Mouse (Mus musculus) kidney, postnatal 0 days (tissue): ENCODE data around the gene Mical2. TPM values are rescaled to one million over a fixed set of nuclear protein-coding genes. Genes with fewer than 3 reads are reported as not detected.

Experiments
- ATAC-seq: fragments of 200-750 bp; cut with Nextera tagmentation; replicated peaks from 2 replicates; pipeline ENCODE4 v1.8.0; 2017; ENCODE audit warnings: low read depth, moderate number of reproducible peaks, moderate TSS enrichment, moderate library complexity; ENCODE audit not compliant: low FRiP score
- DNase-seq: peaks from one replicate; pipeline ENCODE4 v3.0.0-alpha.2; 2016; ENCODE audit warnings: low spot score
- H3K27ac ChIP-seq: fragments of 300-500 bp; sonication (generic); 2 replicates; pipeline ENCODE4 v1.5.1; 2014; ENCODE audit warnings: mild to moderate bottlenecking
- H3K27me3 ChIP-seq: fragments of 300-500 bp; sonication (generic); 2 replicates; pipeline ENCODE4 v1.6.1; 2014; ENCODE audit warnings: low read length, mixed read lengths; ENCODE audit not compliant: insufficient read depth
- H3K36me3 ChIP-seq: fragments of 300-500 bp; sonication (generic); 2 replicates; pipeline ENCODE4 v1.6.1; 2014; ENCODE audit warnings: low read length, mixed read lengths; ENCODE audit not compliant: insufficient read depth
- H3K4me1 ChIP-seq: fragments of 300-500 bp; sonication (generic); replicated peaks from 2 replicates; pipeline ENCODE4 v1.6.1; 2014; ENCODE audit warnings: antibody characterized with exemption, low read length, mixed read lengths; ENCODE audit not compliant: insufficient read depth
- H3K4me2 ChIP-seq: fragments of 300-500 bp; sonication (generic); 2 replicates; pipeline ENCODE4 v1.6.1; 2014; ENCODE audit warnings: mild to moderate bottlenecking, low read length, moderate library complexity, mixed read lengths
- H3K4me3 ChIP-seq: fragments of 300-500 bp; sonication (generic); replicated peaks from 2 replicates; pipeline ENCODE4 v1.5.1; 2014; ENCODE audit warnings: low read depth, low read length
- H3K9ac ChIP-seq: fragments of 300-500 bp; sonication (generic); 2 replicates; pipeline ENCODE4 v1.6.1; 2014; ENCODE audit warnings: low read depth, low read length
- H3K9me3 ChIP-seq: fragments of 300-500 bp; sonication (generic); replicated peaks from 2 replicates; pipeline ENCODE4 v1.6.1; 2016; ENCODE audit warnings: low read length, inconsistent platforms, mixed read lengths
- CTCF ChIP-seq: IDR thresholded peaks from 2 replicates; pipeline ENCODE4 v1.5.1; 2016; ENCODE audit warnings: antibody characterized with exemption, low read depth, mild to moderate bottlenecking, moderate library complexity
- WGBS: fragments of 180-500 bp; shearing (Covaris S2); extraction: QIAGEN DNeasy Blood & Tissue Kit; methylation state at CpG from one replicate; pipeline ENCODE4 v1.1.7; 2014; 5-methylcytosine and 5-hydroxymethylcytosine counted together
- polyA plus RNA-seq: library from polyadenylated mRNA; unstranded; fragments of >200 nt; fragmentation: Nextera tagmentation; extraction: Ambion mirVana; gene quantifications from 2 replicates; pipeline ENCODE4 v1.2.1, GENCODE M21; 2015

Mical2 gene
- polyA plus RNA-seq, 1 experiment from 2014 or later, result 5.1 TPM

DNA sequence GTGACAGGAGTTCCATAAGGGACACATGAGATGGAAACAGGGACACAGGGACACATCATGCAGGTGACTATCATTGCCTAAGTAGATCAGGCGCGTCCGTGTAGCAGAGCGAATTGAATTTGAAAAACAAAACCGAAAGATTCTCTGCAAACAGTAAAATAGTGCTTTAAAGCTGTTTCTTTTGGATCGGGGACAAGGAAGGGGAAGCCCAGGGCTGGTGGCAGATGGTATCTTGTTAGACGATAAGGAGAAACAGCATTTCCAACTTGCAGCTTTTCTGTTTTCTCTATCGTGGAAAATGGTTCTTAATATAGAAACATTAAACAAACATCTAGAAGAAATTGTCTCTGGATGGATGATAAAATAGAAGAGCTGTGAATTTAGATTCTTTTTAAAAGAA is 179.9 kb downstream of the Mical2 start:
- Histone ChIP-seq H3K4me3 (no peak overlapping the region), H3K4me1 (peaks cover 11% of the 10 kb centered on the region), H3K9ac (no peak overlapping the region), H3K9me3 (no peaks in the 10 kb centered on the region), H3K27ac (no peak overlapping the region), H3K36me3 (no peaks in the 10 kb centered on the region), H3K27me3 (no peaks in the 10 kb centered on the region), H3K4me2 (no peak overlapping the region)
- no peak for TF ChIP-seq CTCF
- DNase-seq (no peak), ATAC-seq (no peak)
- WGBS, result 54% methylated on average over 8 of the region's 8 CpGs

GRCm38 (mm10) chr7:112407597-112407996 is 181.9 kb downstream of the Mical2 start:
- Histone ChIP-seq H3K27me3 (no peaks in the 10 kb centered on the region), H3K9ac (no peak overlapping the region), H3K9me3 (no peaks in the 10 kb centered on the region), H3K36me3 (no peaks in the 10 kb centered on the region), H3K4me2 (no peak overlapping the region), H3K27ac (no peak overlapping the region), H3K4me3 (no peak overlapping the region), H3K4me1 (peaks cover 11% of the 10 kb centered on the region)
- TF ChIP-seq CTCF, result no peak
- WGBS, result 70% methylated on average over 7 of the region's 7 CpGs
- ATAC-seq, result no peak
- no peak for DNase-seq

GRCm38 (mm10) chr7:112409991-112410390 is 184.3 kb downstream of the Mical2 start:
- 84% methylated on average over 3 of the region's 3 CpGs for WGBS
- DNase-seq (no peak), ATAC-seq (no peak)
- TF ChIP-seq CTCF, result no peak
- H3K9me3 ChIP-seq, result no peaks in the 10 kb centered on the region
- H3K36me3 ChIP-seq, result no peaks in the 10 kb centered on the region
- no peak overlapping the region for H3K27ac ChIP-seq
- H3K9ac ChIP-seq, result no peak overlapping the region
- H3K4me2 ChIP-seq, result no peak overlapping the region
- peaks cover 6% of the 10 kb centered on the region for H3K4me1 ChIP-seq
- no peak overlapping the region for H3K4me3 ChIP-seq
- H3K27me3 ChIP-seq, result no peaks in the 10 kb centered on the region

GRCm38 (mm10) chr7:112413286-112413685 is 187.6 kb downstream of the Mical2 start:
- no peaks in the 10 kb centered on the region for H3K27me3 ChIP-seq
- WGBS, result 61% methylated on average over 6 of the region's 6 CpGs

DNA sequence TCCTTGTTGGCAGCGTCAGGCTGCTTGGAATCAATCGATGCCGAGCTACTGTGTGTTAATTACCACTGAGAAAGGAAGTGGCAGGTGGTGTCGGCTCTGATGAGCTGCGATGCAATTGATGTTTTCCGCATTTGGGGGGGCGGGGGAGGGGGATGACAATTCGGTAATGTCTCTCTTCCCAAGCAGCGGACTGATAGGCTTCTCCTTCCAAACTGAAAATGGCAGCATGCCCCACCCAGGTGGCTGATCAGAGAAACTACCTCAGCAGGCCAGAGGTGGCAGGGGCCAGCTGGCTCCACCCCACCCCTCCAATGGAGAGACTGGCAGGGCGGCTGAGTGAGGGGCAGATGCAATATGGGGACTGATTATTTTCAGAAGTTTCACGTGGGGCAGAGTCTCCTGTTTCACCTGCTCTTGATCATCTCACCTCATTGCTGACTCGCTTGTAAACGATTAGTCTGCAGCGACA is 190.4 kb downstream of the Mical2 start:
- Histone ChIP-seq H3K27me3 (no peaks in the 10 kb centered on the region), H3K4me1 (peaks cover 12% of the 10 kb centered on the region; the same call in 1 of the 2 replicates), H3K36me3 (no peaks in the 10 kb centered on the region), H3K4me3 (no peak overlapping the region), H3K9ac (no peak overlapping the region), H3K27ac (no peak overlapping the region; the same call in 1 of the 2 replicates), H3K4me2 (peak overlapping the region; percentile 13; the same call in 1 of the 2 replicates), H3K9me3 (no peaks in the 10 kb centered on the region)
- DNase-seq, result no peak
- WGBS, result 13% methylated on average over 14 of the region's 14 CpGs
- ATAC-seq, result no peak
- no peak for TF ChIP-seq CTCF

More at GRCm38 (mm10) chr7:112413286-112413685, 187.6 kb downstream of the Mical2 start:
- no peaks in the 10 kb centered on the region for H3K9me3 ChIP-seq
- no peak for TF ChIP-seq CTCF
- peaks cover 12% of the 10 kb centered on the region; the same call in 1 of the 2 replicates for H3K4me1 ChIP-seq
- no peaks in the 10 kb centered on the region for H3K36me3 ChIP-seq
- DNase-seq (no peak), ATAC-seq (no peak)
- H3K9ac ChIP-seq, result no peak overlapping the region
- peak overlapping the region; percentile 36; the same call in 1 of the 2 replicates for H3K27ac ChIP-seq
- H3K4me2 ChIP-seq, result no peak overlapping the region
- no peak overlapping the region for H3K4me3 ChIP-seq

DNA sequence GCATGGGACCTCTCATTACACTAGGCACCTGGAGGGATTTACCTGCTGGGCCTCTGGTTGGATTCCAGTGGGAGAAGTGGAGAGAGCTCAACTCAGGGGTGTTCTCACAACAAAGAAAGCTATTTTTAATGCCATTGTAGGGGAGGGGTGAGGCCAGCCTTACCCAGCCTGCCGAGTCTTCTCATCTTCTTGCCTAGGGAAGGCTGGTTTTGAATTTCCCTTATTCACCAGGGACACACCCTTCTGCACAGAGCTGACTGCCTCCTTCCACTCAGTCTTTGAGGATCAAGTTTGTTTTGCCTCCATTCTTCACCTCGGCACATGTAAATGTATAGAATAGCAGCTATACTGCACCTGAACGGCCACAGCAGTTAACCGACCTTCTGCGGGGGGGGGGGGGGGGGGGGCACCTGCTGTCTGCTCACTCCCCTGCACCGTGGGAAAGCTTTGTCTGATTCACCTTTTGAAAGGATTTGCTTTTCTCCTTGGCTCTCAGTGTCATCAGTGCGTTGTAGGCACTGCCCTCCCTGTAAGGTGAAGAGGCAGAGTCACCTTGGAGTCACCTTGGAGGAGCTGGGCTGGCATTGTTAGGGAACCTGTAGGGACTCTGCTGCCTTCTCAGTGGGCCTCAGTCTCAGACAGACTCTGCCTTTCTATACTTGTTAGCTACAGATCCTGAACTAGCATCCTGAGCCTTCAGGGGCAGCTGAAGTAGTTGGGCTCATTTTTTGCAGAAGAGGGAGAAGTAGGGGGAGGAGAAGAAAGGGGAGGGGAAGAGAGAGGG is 191.3 kb downstream of the Mical2 start:
- Histone ChIP-seq H3K4me1 (peaks cover 12% of the 10 kb centered on the region; the same call in 1 of the 2 replicates), H3K4me2 (no peak overlapping the region), H3K27me3 (no peaks in the 10 kb centered on the region), H3K27ac (peak overlapping the region; percentile 19; the same call in 1 of the 2 replicates), H3K4me3 (no peak overlapping the region), H3K9me3 (no peaks in the 10 kb centered on the region), H3K36me3 (no peaks in the 10 kb centered on the region), H3K9ac (no peak overlapping the region)
- no peak for TF ChIP-seq CTCF
- ATAC-seq, result 0 out of 2 replicates have a peak, but pooled peaks have one; percentile 33
- DNase-seq, result peak; percentile 54
- 4% methylated on average over 6 of the region's 7 CpGs for WGBS
